Mouse (Mus musculus): ENCODE data around the gene Asic4. TPM values are rescaled to one million over a fixed set of nuclear protein-coding genes. Genes with fewer than 3 reads are reported as not detected.

Gene Asic4
- polyA plus RNA-seq, 1 experiment from 2014 or later: 4.4 TPM

- peaks cover 52% of the 10 kb centered on the region for H3K27me3 ChIP-seq (ENCODE audit: control insufficient read depth, insufficient read depth, low read length)
- peaks cover 2% of the 10 kb centered on the region; the same call in 1 of the 2 replicates for H3K4me1 ChIP-seq (replicated peaks; ENCODE audit: control insufficient read depth, insufficient read depth, low read length)
- no peaks in the 10 kb centered on the region for H3K9me3 ChIP-seq (ENCODE audit: control insufficient read depth, low read length)
- peak overlapping the region; percentile 43; the same call in 1 of the 2 replicates for H3K4me3 ChIP-seq (ENCODE audit: low read depth, low read length)
- peaks cover 3% of the 10 kb centered on the region; the same call in 1 of the 2 replicates for H3K36me3 ChIP-seq (ENCODE audit: control insufficient read depth, insufficient read depth, low read length)
- no peak overlapping the region for H3K27ac ChIP-seq (ENCODE audit: low read depth, low read length)
- peak overlapping the region; percentile 85 for H3K4me2 ChIP-seq (replicated peaks; ENCODE audit: low read depth, low read length)
- H3K9ac ChIP-seq (ENCODE audit: low read depth, low read length): no peak overlapping the region
- peak; percentile 15; the same call in 1 of the 2 replicates for ATAC-seq (ENCODE audit: low FRiP score)
- WGBS: 6% methylated on average over 24 of the region's 24 CpGs
- no peak for DNase-seq (ENCODE audit: low spot score)
These were observed 36.3 kb downstream of the Asic4 start for GRCm38 (mm10) chr1:75486561-75486960.

DNA sequence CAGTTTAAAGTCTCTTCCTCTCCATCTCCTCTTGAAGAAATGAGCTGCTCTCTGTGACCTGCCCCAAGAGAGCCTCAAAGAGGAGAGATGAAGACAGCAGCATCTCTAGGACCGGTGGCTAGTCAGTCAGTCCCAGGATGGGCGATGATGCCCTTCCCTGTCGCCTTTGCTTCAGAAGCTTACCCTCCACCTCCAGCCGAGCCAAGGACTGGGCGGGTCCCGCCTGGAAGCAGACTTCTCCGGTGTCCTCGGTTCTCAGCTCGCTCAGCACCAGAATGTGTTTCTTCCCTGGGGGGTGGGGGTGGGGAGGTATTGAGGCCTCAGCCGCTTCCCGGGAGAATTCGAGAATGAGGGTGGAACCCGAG lies 36.8 kb downstream of the Asic4 start:
- peak; percentile 43 for DNase-seq (ENCODE audit: low spot score)
- Histone ChIP-seq H3K9ac (ENCODE audit: low read depth, low read length) (peak overlapping the region; percentile 28; the same call in 1 of the 2 replicates), H3K4me3 (ENCODE audit: low read depth, low read length) (peak overlapping the region; percentile 43), H3K27ac (ENCODE audit: low read depth, low read length) (no peak overlapping the region), H3K9me3 (ENCODE audit: control insufficient read depth, low read length) (no peaks in the 10 kb centered on the region), H3K36me3 (ENCODE audit: control insufficient read depth, insufficient read depth, low read length) (peaks cover 3% of the 10 kb centered on the region; the same call in 1 of the 2 replicates), H3K27me3 (ENCODE audit: control insufficient read depth, insufficient read depth, low read length) (peaks cover 52% of the 10 kb centered on the region), H3K4me2 (replicated peaks; ENCODE audit: low read depth, low read length) (peak overlapping the region; percentile 85), H3K4me1 (replicated peaks; ENCODE audit: control insufficient read depth, insufficient read depth, low read length) (peaks cover 2% of the 10 kb centered on the region; the same call in 1 of the 2 replicates)
- ATAC-seq (ENCODE audit: low FRiP score): peak; percentile 36; the same call in 1 of the 2 replicates
- under 1% methylated on average over 13 of the region's 13 CpGs for WGBS

GRCm38 (mm10) chr1:75487405-75488161 lies 37.3 kb downstream of the Asic4 start:
- H3K4me2 ChIP-seq (replicated peaks; ENCODE audit: low read depth, low read length): peak overlapping the region; percentile 85
- H3K4me1 ChIP-seq (replicated peaks; ENCODE audit: control insufficient read depth, insufficient read depth, low read length): peaks cover 2% of the 10 kb centered on the region; the same call in 1 of the 2 replicates
- no peaks in the 10 kb centered on the region for H3K9me3 ChIP-seq (ENCODE audit: control insufficient read depth, low read length)
- H3K9ac ChIP-seq (ENCODE audit: low read depth, low read length): peak overlapping the region; percentile 28; the same call in 1 of the 2 replicates
- no peak overlapping the region for H3K27ac ChIP-seq (ENCODE audit: low read depth, low read length)
- peaks cover 53% of the 10 kb centered on the region for H3K27me3 ChIP-seq (ENCODE audit: control insufficient read depth, insufficient read depth, low read length)
- ATAC-seq (ENCODE audit: low FRiP score) (peak; percentile 70), DNase-seq (ENCODE audit: low spot score) (peak; percentile 82)
- H3K4me3 ChIP-seq (ENCODE audit: low read depth, low read length): peak overlapping the region; percentile 43
- H3K36me3 ChIP-seq (ENCODE audit: control insufficient read depth, insufficient read depth, low read length): peaks cover 3% of the 10 kb centered on the region; the same call in 1 of the 2 replicates
- under 1% methylated on average over 61 of the region's 62 CpGs for WGBS

- Histone ChIP-seq H3K27ac (ENCODE audit: low read depth, low read length) (no peak overlapping the region), H3K9me3 (ENCODE audit: control insufficient read depth, low read length) (no peaks in the 10 kb centered on the region), H3K36me3 (ENCODE audit: control insufficient read depth, insufficient read depth, low read length) (no peaks in the 10 kb centered on the region), H3K27me3 (ENCODE audit: control insufficient read depth, insufficient read depth, low read length) (peaks cover 30% of the 10 kb centered on the region), H3K4me3 (ENCODE audit: low read depth, low read length) (no peak overlapping the region), H3K9ac (ENCODE audit: low read depth, low read length) (no peak overlapping the region), H3K4me1 (replicated peaks; ENCODE audit: control insufficient read depth, insufficient read depth, low read length) (peaks cover 2% of the 10 kb centered on the region; the same call in 1 of the 2 replicates), H3K4me2 (replicated peaks; ENCODE audit: low read depth, low read length) (no peak overlapping the region)
- 81% methylated on average over 33 of the region's 34 CpGs for WGBS
- DNase-seq (ENCODE audit: low spot score): no peak
- ATAC-seq (ENCODE audit: low FRiP score): no peak
These were observed 40.7 kb downstream of the Asic4 start for GRCm38 (mm10) chr1:75490785-75491551.

DNA sequence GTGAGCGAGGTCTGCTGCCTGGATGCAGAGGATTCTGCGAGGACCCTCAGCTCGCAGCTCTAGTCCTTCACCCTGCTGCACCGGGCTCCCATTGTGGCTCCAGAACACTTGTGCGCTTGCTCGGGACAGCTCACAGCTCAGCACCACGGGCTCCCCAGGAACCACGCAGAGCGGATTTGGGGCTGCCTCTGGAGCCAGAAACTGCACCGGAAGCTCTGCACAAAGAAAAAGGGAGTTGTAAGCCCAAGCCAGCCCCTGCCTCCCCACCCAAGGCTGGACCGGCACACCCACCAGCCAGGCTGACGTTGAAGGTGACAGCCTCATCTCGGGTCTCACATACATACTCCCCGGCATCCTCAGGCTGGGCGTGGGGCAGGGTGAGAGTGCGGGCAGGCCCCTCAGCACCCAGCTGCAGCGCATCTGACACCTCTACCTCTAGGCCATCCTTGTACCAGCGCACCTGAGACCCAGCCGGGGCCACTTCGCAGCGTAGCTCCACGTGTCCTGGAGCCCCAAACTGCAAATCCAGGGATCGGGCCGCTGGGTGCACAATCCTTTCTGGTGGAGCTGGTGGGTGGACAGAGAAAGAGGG lies 42.4 kb downstream of the Asic4 start:
- no peak overlapping the region for H3K9ac ChIP-seq (ENCODE audit: low read depth, low read length)
- H3K4me2 ChIP-seq (replicated peaks; ENCODE audit: low read depth, low read length): no peak overlapping the region
- no peaks in the 10 kb centered on the region for H3K36me3 ChIP-seq (ENCODE audit: control insufficient read depth, insufficient read depth, low read length)
- ATAC-seq (ENCODE audit: low FRiP score): no peak
- 34% methylated on average over 24 of the region's 24 CpGs for WGBS
- peaks cover 16% of the 10 kb centered on the region for H3K27me3 ChIP-seq (ENCODE audit: control insufficient read depth, insufficient read depth, low read length)
- DNase-seq (ENCODE audit: low spot score): no peak
- no peaks in the 10 kb centered on the region for H3K4me1 ChIP-seq (replicated peaks; ENCODE audit: control insufficient read depth, insufficient read depth, low read length)
- H3K9me3 ChIP-seq (ENCODE audit: control insufficient read depth, low read length): no peaks in the 10 kb centered on the region
- H3K27ac ChIP-seq (ENCODE audit: low read depth, low read length): no peak overlapping the region
- H3K4me3 ChIP-seq (ENCODE audit: low read depth, low read length): no peak overlapping the region

DNA sequence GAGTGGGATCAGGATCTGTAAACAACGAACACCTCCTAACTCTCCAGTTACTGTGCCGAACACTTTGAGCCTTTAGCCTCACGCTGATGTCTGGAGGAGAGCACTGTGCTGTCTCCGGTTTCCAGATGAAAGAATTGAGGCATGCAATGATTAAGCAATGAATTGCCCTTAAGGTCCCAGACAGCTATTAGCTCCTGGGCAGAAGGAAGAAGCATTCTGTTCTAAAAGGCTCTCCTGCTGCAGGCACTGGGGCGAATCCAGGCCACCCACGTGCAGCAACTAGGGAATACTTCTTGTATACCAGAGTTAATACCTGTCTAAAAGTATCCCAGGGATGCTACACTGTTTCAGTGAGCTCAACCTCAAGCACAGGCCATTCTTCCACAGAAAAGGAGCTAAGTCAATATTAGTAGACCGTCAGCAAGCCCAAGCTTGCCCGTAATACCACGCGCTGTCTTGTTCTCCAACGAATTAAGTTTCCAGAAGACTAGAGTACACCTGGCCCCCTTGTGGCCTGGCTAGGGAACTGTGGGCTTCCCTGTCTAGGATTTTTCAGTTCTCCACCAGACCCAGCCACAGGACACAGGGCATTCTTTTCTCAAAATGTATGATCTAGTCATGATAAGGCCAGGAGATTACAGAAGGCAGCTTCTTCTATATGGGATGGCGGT lies 44.8 kb downstream of the Asic4 start:
- Histone ChIP-seq H3K36me3 (ENCODE audit: control insufficient read depth, insufficient read depth, low read length) (no peaks in the 10 kb centered on the region), H3K4me3 (ENCODE audit: low read depth, low read length) (no peak overlapping the region), H3K27me3 (ENCODE audit: control insufficient read depth, insufficient read depth, low read length) (peaks cover 3% of the 10 kb centered on the region), H3K4me1 (replicated peaks; ENCODE audit: control insufficient read depth, insufficient read depth, low read length) (no peaks in the 10 kb centered on the region), H3K4me2 (replicated peaks; ENCODE audit: low read depth, low read length) (no peak overlapping the region), H3K27ac (ENCODE audit: low read depth, low read length) (no peak overlapping the region), H3K9ac (ENCODE audit: low read depth, low read length) (peak overlapping the region; percentile 2; the same call in 1 of the 2 replicates), H3K9me3 (ENCODE audit: control insufficient read depth, low read length) (no peaks in the 10 kb centered on the region)
- peak; percentile 69 for DNase-seq (ENCODE audit: low spot score)
- no peak for ATAC-seq (ENCODE audit: low FRiP score)
- 49% methylated on average over 12 of the region's 12 CpGs for WGBS

- Histone ChIP-seq H3K9me3 (ENCODE audit: control insufficient read depth, low read length) (no peaks in the 10 kb centered on the region), H3K4me2 (replicated peaks; ENCODE audit: low read depth, low read length) (no peak overlapping the region), H3K27me3 (ENCODE audit: control insufficient read depth, insufficient read depth, low read length) (no peaks in the 10 kb centered on the region), H3K27ac (ENCODE audit: low read depth, low read length) (no peak overlapping the region), H3K4me1 (replicated peaks; ENCODE audit: control insufficient read depth, insufficient read depth, low read length) (no peaks in the 10 kb centered on the region), H3K4me3 (ENCODE audit: low read depth, low read length) (no peak overlapping the region), H3K36me3 (ENCODE audit: control insufficient read depth, insufficient read depth, low read length) (no peaks in the 10 kb centered on the region), H3K9ac (ENCODE audit: low read depth, low read length) (no peak overlapping the region)
- DNase-seq (ENCODE audit: low spot score) (no peak), ATAC-seq (ENCODE audit: low FRiP score) (no peak)
- WGBS: 85% methylated on average over 4 of the region's 4 CpGs
These were observed 48.7 kb downstream of the Asic4 start for GRCm38 (mm10) chr1:75498897-75499296.

DNA sequence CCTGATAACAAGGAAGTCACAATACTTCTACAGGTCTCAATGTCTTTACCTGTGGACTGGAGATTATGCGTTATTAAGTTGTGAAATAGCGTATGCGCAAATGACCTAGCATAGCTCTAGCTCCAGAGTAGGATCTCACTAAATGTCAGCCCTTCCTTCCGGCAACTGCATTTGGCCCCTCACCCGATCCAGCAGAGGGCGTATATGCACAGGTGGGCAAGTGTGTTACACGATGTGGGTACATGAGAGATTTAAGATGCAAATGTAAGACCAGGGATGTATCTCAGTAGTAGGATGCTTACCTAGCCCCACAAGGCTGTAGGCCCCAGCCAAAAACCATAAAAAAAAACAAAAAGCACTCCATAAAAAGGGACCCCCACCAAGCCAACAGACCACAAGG lies 49.2 kb downstream of the Asic4 start:
- no peaks in the 10 kb centered on the region for H3K36me3 ChIP-seq (ENCODE audit: control insufficient read depth, insufficient read depth, low read length)
- H3K4me3 ChIP-seq (ENCODE audit: low read depth, low read length): no peak overlapping the region
- 87% methylated on average over 7 of the region's 7 CpGs for WGBS
- ATAC-seq (ENCODE audit: low FRiP score) (no peak), DNase-seq (ENCODE audit: low spot score) (no peak)
- peaks cover 1% of the 10 kb centered on the region; the same call in 1 of the 2 replicates for H3K27me3 ChIP-seq (ENCODE audit: control insufficient read depth, insufficient read depth, low read length)
- H3K9ac ChIP-seq (ENCODE audit: low read depth, low read length): no peak overlapping the region
- H3K4me1 ChIP-seq (replicated peaks; ENCODE audit: control insufficient read depth, insufficient read depth, low read length): no peaks in the 10 kb centered on the region
- H3K27ac ChIP-seq (ENCODE audit: low read depth, low read length): no peak overlapping the region
- H3K4me2 ChIP-seq (replicated peaks; ENCODE audit: low read depth, low read length): no peak overlapping the region
- H3K9me3 ChIP-seq (ENCODE audit: control insufficient read depth, low read length): no peaks in the 10 kb centered on the region

Data from hindbrain, embryonic 11.5 days (tissue).